Mouse (Mus musculus) forebrain, embryonic 15.5 days (tissue): Measurements from ENCODE around the gene Zkscan2. TPM values are rescaled to one million over a fixed set of nuclear protein-coding genes. Genes with fewer than 3 reads are reported as not detected.

ENCODE experiments used
- ATAC-seq: fragments of 200-750 bp; cut with Nextera tagmentation; replicated peaks from 2 replicates; pipeline ENCODE4 v1.8.0; 2017; ENCODE audit warnings: mild to moderate bottlenecking, moderate TSS enrichment, moderate library complexity
- H3K27ac ChIP-seq: fragments of 300-500 bp; sonication (generic); replicated peaks from 2 replicates; pipeline ENCODE4 v1.5.1; 2015; ENCODE audit warnings: mild to moderate bottlenecking, inconsistent platforms
- H3K27me3 ChIP-seq: fragments of 300-500 bp; sonication (generic); 2 replicates; pipeline ENCODE4 v1.6.1; 2015; ENCODE audit warnings: inconsistent platforms
- H3K36me3 ChIP-seq: fragments of 300-500 bp; sonication (generic); 2 replicates; pipeline ENCODE4 v1.6.1; 2015; ENCODE audit warnings: mild to moderate bottlenecking, inconsistent platforms
- H3K4me1 ChIP-seq: fragments of 300-500 bp; sonication (generic); 2 replicates; pipeline ENCODE4 v1.6.1; 2015; ENCODE audit warnings: inconsistent platforms
- H3K4me2 ChIP-seq: fragments of 300-500 bp; sonication (generic); replicated peaks from 2 replicates; pipeline ENCODE4 v1.6.1; 2015; ENCODE audit warnings: mild to moderate bottlenecking, inconsistent platforms
- H3K4me3 ChIP-seq: fragments of 300-500 bp; sonication (generic); 2 replicates; pipeline ENCODE4 v1.5.1; 2015; ENCODE audit warnings: mild to moderate bottlenecking, inconsistent platforms
- H3K9ac ChIP-seq: fragments of 300-500 bp; sonication (generic); replicated peaks from 2 replicates; pipeline ENCODE4 v1.6.1; 2015; ENCODE audit warnings: mild to moderate bottlenecking, inconsistent platforms
- H3K9me3 ChIP-seq: fragments of 300-500 bp; sonication (generic); 2 replicates; pipeline ENCODE4 v1.6.1; 2016; ENCODE audit warnings: inconsistent platforms
- WGBS: fragments of 180-500 bp; shearing (Covaris S2); methylation state at CpG from one replicate; pipeline ENCODE4 v1.1.7; 2015; ENCODE audit warnings: mixed read lengths; 5-methylcytosine and 5-hydroxymethylcytosine counted together
- polyA plus RNA-seq: library from polyadenylated mRNA; unstranded; fragments of >200 nt; fragmentation: Nextera tagmentation; extraction: Ambion mirVana; gene quantifications from 2 replicates; pipeline ENCODE4 v1.2.1, GENCODE M21; 2015

Gene Zkscan2
- polyA plus RNA-seq, 1 experiment from 2014 or later, result 10.0 TPM

DNA sequence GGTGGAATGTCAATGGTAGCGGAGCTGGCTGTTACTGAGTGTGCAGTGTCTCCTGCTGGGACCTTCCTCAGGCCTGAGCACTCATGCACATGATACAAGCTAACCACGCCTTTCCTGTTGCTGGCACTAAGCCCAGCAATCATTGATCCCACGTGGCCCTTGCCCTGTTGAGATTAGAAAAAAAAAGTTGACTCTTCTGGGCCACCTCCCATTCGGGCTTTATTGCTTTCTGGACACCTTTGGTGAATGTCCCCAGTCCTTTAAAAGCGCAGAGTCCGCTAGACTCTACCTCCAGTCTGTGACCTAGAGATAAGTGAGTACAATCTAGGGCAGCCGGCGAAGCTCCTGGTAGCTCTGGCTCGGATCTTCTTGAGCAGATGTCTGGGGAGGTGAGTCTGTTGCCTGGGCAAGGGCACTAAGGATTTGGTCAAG, 38.2 kb downstream of the Zkscan2 start, which contains the start of gene Aqp8:
TSS of gene Aqp8 (plus strand) at position 222 of the 432 bp plus-strand sequence.
- Histone ChIP-seq H3K4me3 (no peak within 1 kb of the TSS), H3K9ac (no peak within 1 kb of the TSS), H3K27me3 (no peaks in the 10 kb centered on the region), H3K9me3 (no peaks in the 10 kb centered on the region), H3K4me2 (no peak within 1 kb of the TSS), H3K4me1 (no peaks in the 10 kb centered on the region), H3K27ac (no peak within 1 kb of the TSS), H3K36me3 (no peaks in the 10 kb centered on the region)
- WGBS, result 72% methylated on average over 9 of the region's 9 CpGs
- no peak for ATAC-seq

- Histone ChIP-seq H3K27ac (no peak overlapping the region), H3K4me2 (no peak overlapping the region), H3K4me3 (no peak overlapping the region), H3K9ac (no peak overlapping the region), H3K4me1 (no peaks in the 10 kb centered on the region), H3K9me3 (no peaks in the 10 kb centered on the region), H3K36me3 (no peaks in the 10 kb centered on the region), H3K27me3 (no peaks in the 10 kb centered on the region)
- ATAC-seq, result no peak
- 75% methylated on average over 4 of the region's 4 CpGs for WGBS
These were observed 38.9 kb downstream of the Zkscan2 start for GRCm38 (mm10) chr7:123461316-123461715.

GRCm38 (mm10) chr7:123459247-123459646, 41.0 kb downstream of the Zkscan2 start:
- Histone ChIP-seq H3K4me2 (no peak overlapping the region), H3K9ac (no peak overlapping the region), H3K36me3 (no peaks in the 10 kb centered on the region), H3K4me1 (no peaks in the 10 kb centered on the region), H3K27me3 (no peaks in the 10 kb centered on the region), H3K9me3 (no peaks in the 10 kb centered on the region), H3K4me3 (no peak overlapping the region), H3K27ac (no peak overlapping the region)
- ATAC-seq, result no peak
- 87% methylated on average over 4 of the region's 4 CpGs for WGBS

- Histone ChIP-seq H3K27me3 (no peaks in the 10 kb centered on the region), H3K9ac (no peak overlapping the region), H3K4me1 (no peaks in the 10 kb centered on the region), H3K36me3 (no peaks in the 10 kb centered on the region), H3K27ac (no peak overlapping the region), H3K4me3 (no peak overlapping the region), H3K9me3 (no peaks in the 10 kb centered on the region), H3K4me2 (no peak overlapping the region)
- ATAC-seq, result no peak
- WGBS, result 90% methylated on average over 4 of the region's 4 CpGs
These were observed 41.9 kb downstream of the Zkscan2 start for GRCm38 (mm10) chr7:123458309-123458708.

DNA sequence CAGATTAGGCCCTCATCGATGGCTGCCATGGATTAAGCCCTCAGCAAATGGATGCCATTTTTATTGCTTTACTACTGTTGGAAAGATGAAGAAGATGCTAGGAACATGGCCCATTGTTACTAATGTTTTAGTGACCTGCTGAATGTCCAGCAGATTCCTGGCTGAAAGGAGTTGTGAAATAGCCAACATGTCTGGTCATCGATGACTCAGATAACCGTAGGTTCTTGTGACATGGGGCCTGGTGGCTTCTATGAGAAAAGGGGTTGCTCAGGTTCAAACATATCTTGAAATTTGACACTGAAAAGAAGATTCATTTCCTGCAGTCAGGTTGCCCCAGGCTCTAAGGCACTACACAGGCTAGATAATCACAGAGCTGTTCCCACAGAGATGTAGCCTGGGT, 45.2 kb downstream of the Zkscan2 start:
- Histone ChIP-seq H3K4me3 (no peak overlapping the region), H3K4me2 (no peak overlapping the region), H3K9me3 (no peaks in the 10 kb centered on the region), H3K27ac (no peak overlapping the region), H3K27me3 (no peaks in the 10 kb centered on the region), H3K36me3 (no peaks in the 10 kb centered on the region), H3K4me1 (no peaks in the 10 kb centered on the region), H3K9ac (no peak overlapping the region)
- ATAC-seq, result no peak
- over 99% methylated on average over 3 of the region's 3 CpGs for WGBS

DNA sequence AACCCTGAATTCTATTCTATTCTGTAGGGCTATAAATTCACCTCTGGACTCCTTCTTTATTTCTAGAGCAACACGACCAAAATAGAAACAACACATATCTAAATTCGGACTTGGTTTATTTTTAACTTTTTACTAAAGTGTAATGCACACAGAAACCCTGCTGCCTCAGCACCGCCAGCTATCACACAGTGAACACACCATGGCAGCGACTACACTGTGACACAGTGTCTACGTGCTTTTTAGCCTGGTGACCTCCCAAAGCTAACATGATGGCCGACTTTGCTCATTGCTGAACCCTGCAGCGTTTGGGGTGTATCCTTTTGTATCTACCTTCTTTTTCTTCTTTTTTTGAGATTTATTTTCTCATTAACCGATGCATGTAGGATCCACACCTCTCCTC, 47.2 kb downstream of the Zkscan2 start:
- no peaks in the 10 kb centered on the region for H3K4me1 ChIP-seq
- 91% methylated on average over 8 of the region's 8 CpGs for WGBS
- H3K9ac ChIP-seq, result no peak overlapping the region
- no peak overlapping the region for H3K4me3 ChIP-seq
- H3K27ac ChIP-seq, result no peak overlapping the region
- H3K4me2 ChIP-seq, result no peak overlapping the region
- no peaks in the 10 kb centered on the region for H3K9me3 ChIP-seq
- ATAC-seq, result no peak
- no peaks in the 10 kb centered on the region for H3K27me3 ChIP-seq
- H3K36me3 ChIP-seq, result no peaks in the 10 kb centered on the region

DNA sequence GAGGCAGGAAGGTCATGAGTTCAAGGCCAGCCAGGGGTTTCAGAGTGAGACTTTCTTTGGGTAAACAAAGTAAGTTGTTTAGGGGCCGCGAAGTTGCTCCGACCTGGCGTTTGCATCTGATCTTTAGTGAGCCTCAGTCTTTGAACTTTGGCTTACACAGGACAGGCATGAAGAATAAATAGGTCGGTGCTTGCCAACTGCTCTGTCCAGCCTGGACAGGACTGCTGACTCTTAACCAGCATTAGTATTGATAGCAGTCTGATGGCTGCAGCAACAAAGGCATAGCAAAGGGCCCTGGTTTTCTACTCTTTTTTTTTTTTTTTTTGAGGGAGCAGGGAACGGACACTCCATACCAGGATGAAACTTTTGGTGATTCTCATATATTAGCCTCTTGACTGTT, 47.7 kb downstream of the Zkscan2 start:
- 84% methylated on average over 6 of the region's 6 CpGs for WGBS
- no peaks in the 10 kb centered on the region for H3K36me3 ChIP-seq
- ATAC-seq, result no peak
- no peaks in the 10 kb centered on the region for H3K27me3 ChIP-seq
- no peaks in the 10 kb centered on the region for H3K4me1 ChIP-seq
- H3K27ac ChIP-seq, result no peak overlapping the region
- no peaks in the 10 kb centered on the region for H3K9me3 ChIP-seq
- no peak overlapping the region for H3K4me2 ChIP-seq
- no peak overlapping the region for H3K4me3 ChIP-seq
- H3K9ac ChIP-seq, result no peak overlapping the region

- Histone ChIP-seq H3K36me3 (no peaks in the 10 kb centered on the region), H3K27me3 (no peaks in the 10 kb centered on the region), H3K4me1 (no peaks in the 10 kb centered on the region), H3K9ac (no peak overlapping the region), H3K9me3 (no peaks in the 10 kb centered on the region), H3K4me3 (no peak overlapping the region), H3K4me2 (no peak overlapping the region), H3K27ac (no peak overlapping the region)
- 88% methylated on average over 2 of the region's 2 CpGs for WGBS
- ATAC-seq, result no peak
These were observed 49.7 kb downstream of the Zkscan2 start for GRCm38 (mm10) chr7:123450515-123450914.

- H3K27ac ChIP-seq, result no peak overlapping the region
- H3K27me3 ChIP-seq, result no peaks in the 10 kb centered on the region
- H3K4me2 ChIP-seq, result no peak overlapping the region
- no peaks in the 10 kb centered on the region for H3K4me1 ChIP-seq
- H3K9ac ChIP-seq, result no peak overlapping the region
- H3K36me3 ChIP-seq, result no peaks in the 10 kb centered on the region
- H3K9me3 ChIP-seq, result no peaks in the 10 kb centered on the region
- 71% methylated on average over 10 of the region's 10 CpGs for WGBS
- no peak for ATAC-seq
- no peak overlapping the region for H3K4me3 ChIP-seq
These were observed 50.6 kb downstream of the Zkscan2 start for GRCm38 (mm10) chr7:123449676-123450075.

GRCm38 (mm10) chr7:123448794-123449193, 51.5 kb downstream of the Zkscan2 start:
- H3K4me3 ChIP-seq, result no peak overlapping the region
- H3K4me1 ChIP-seq, result no peaks in the 10 kb centered on the region
- no peak overlapping the region for H3K4me2 ChIP-seq
- no peak overlapping the region for H3K27ac ChIP-seq
- H3K27me3 ChIP-seq, result no peaks in the 10 kb centered on the region
- H3K36me3 ChIP-seq, result no peaks in the 10 kb centered on the region
- H3K9ac ChIP-seq, result no peak overlapping the region
- ATAC-seq, result no peak
- 89% methylated on average over 2 of the region's 2 CpGs for WGBS
- H3K9me3 ChIP-seq, result no peaks in the 10 kb centered on the region

- H3K9ac ChIP-seq, result no peak overlapping the region
- H3K4me3 ChIP-seq, result no peak overlapping the region
- H3K4me1 ChIP-seq, result no peaks in the 10 kb centered on the region
- H3K9me3 ChIP-seq, result no peaks in the 10 kb centered on the region
- H3K27ac ChIP-seq, result no peak overlapping the region
- no peak for ATAC-seq
- no peaks in the 10 kb centered on the region for H3K27me3 ChIP-seq
- 71% methylated on average over 1 of the region's 1 CpGs for WGBS
- H3K4me2 ChIP-seq, result no peak overlapping the region
- H3K36me3 ChIP-seq, result no peaks in the 10 kb centered on the region
These were observed 58.2 kb downstream of the Zkscan2 start for GRCm38 (mm10) chr7:123442079-123442478.

GRCm38 (mm10) chr7:123431206-123431605, 69.0 kb downstream of the Zkscan2 start:
- Histone ChIP-seq H3K4me1 (no peaks in the 10 kb centered on the region), H3K36me3 (peaks cover 9% of the 10 kb centered on the region; the same call in 1 of the 2 replicates), H3K4me3 (no peak overlapping the region), H3K9ac (no peak overlapping the region), H3K27ac (no peak overlapping the region), H3K4me2 (no peak overlapping the region), H3K27me3 (no peaks in the 10 kb centered on the region), H3K9me3 (no peaks in the 10 kb centered on the region)
- ATAC-seq, result no peak
- 76% methylated on average over 4 of the region's 4 CpGs for WGBS

DNA sequence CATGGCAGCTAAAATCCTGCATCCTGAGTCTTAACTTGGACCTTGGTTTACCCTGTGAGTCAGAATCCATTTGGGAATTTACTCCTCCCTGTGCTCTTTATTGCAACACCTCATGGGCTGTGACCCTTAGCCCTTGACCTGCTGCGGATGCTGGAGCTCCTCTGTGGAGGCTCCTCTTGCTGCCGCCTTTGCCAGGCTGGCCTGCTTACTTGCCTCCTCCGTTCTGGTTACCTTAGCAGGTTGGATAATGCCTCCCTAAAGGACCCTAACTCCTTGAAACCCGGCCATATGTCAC, 69.9 kb downstream of the Zkscan2 start:
- Histone ChIP-seq H3K9me3 (no peaks in the 10 kb centered on the region), H3K4me1 (no peaks in the 10 kb centered on the region), H3K4me3 (no peak overlapping the region), H3K4me2 (no peak overlapping the region), H3K27ac (no peak overlapping the region), H3K27me3 (no peaks in the 10 kb centered on the region), H3K9ac (no peak overlapping the region), H3K36me3 (peaks cover 9% of the 10 kb centered on the region; the same call in 1 of the 2 replicates)
- 91% methylated on average over 4 of the region's 4 CpGs for WGBS
- no peak for ATAC-seq
